Comparison of ENCODE assay signal across 15 mouse cellular contexts in genomic region chr9:35114234-35114633, GRCm38 (mm10). TPM values are rescaled to one million over a fixed set of nuclear protein-coding genes. Genes with fewer than 3 reads are reported as not detected.
A peak's percentile ranks its signal among the peaks of the same experiment; 100 is the strongest.
DNase-seq lines count a peak whose midpoint lies in the region; ATAC-seq lines count a peak whose summit lies in the region.
"Had no signal": no experiment of that assay in that cellular context is flagged by ENCODE, and none has a peak within 500 bp of the region (broad histone marks: within the 10 kb centered on the region; RNA-seq: fewer than 3 reads in every experiment).

No protein-coding gene starts in this region.

- H3K4me1 ChIP-seq in erythroblast, embryonic 14.5 days (ENCODE audit: control insufficient read depth), result peaks cover 94% of the 10 kb centered on the region
- peaks cover 79% of the 10 kb centered on the region for H3K4me1 ChIP-seq in limb, embryonic 13.5 days
- peaks cover 80% of the 10 kb centered on the region for H3K4me1 ChIP-seq in limb, embryonic 10.5 days
- H3K4me1 ChIP-seq in liver, embryonic 12.5 days, result peaks cover 91% of the 10 kb centered on the region
- peaks cover 26% of the 10 kb centered on the region for H3K4me1 ChIP-seq in midbrain, embryonic 13.5 days (replicated peaks)
- peaks cover 59% of the 10 kb centered on the region for H3K4me1 ChIP-seq in hindbrain, embryonic 10.5 days (replicated peaks)

- no peak for ATAC-seq in erythroblast, adult 5-6 weeks (replicated peaks; ENCODE audit: low FRiP score, poor library complexity, severe bottlenecking)
- no peak for ATAC-seq in limb, embryonic 13.5 days (ENCODE audit: low FRiP score, low read depth)
- no peak for ATAC-seq in liver, embryonic 12.5 days
- no peak for ATAC-seq in midbrain, embryonic 13.5 days
- ATAC-seq: forebrain, embryonic 13.5 days; inflammation-experienced regulatory T-cells, adult 6 months had no signal

- peak overlapping the region; percentile 77; the same call in 1 of the 2 replicates for H3K4me2 ChIP-seq in limb, embryonic 13.5 days (replicated peaks)
- H3K4me2 ChIP-seq in liver, embryonic 12.5 days, result peak overlapping the region; percentile 89
- no peak overlapping the region for H3K4me2 ChIP-seq in midbrain, embryonic 13.5 days (replicated peaks)
- H3K4me2 ChIP-seq: forebrain, embryonic 13.5 days; neural tube, embryonic 12.5 days had no signal

- no peak for DNase-seq in limb, embryonic 10.5 days (ENCODE audit: low spot score)
- peak; percentile 52 for DNase-seq in adipocyte (ENCODE audit: low spot score)
- DNase-seq in hindbrain, embryonic 10.5 days (ENCODE audit: low spot score), result no peak
- DNase-seq: layer of hippocampus, adult 9-11 months; right cerebral cortex, postnatal 25 days had no signal

- 0 out of 2 replicates have a peak overlapping the region, but pooled peaks have one; percentile 19 for H3K9ac ChIP-seq in limb, embryonic 13.5 days
- H3K9ac ChIP-seq in liver, embryonic 12.5 days, result peak overlapping the region; percentile 91
- no peak overlapping the region for H3K9ac ChIP-seq in midbrain, embryonic 13.5 days (replicated peaks)
- H3K9ac ChIP-seq: embryonic facial prominence, embryonic 15.5 days; forebrain, embryonic 13.5 days; neural tube, embryonic 12.5 days had no signal

- no peaks in the 10 kb centered on the region for H3K27me3 ChIP-seq in erythroblast, embryonic 14.5 days (ENCODE audit: control insufficient read depth)
- no peaks in the 10 kb centered on the region for H3K27me3 ChIP-seq in limb, embryonic 13.5 days
- no peaks in the 10 kb centered on the region for H3K27me3 ChIP-seq in limb, embryonic 10.5 days (ENCODE audit: low read depth, poor library complexity, severe bottlenecking)
- no peaks in the 10 kb centered on the region for H3K27me3 ChIP-seq in liver, embryonic 12.5 days (replicated peaks)
- no peaks in the 10 kb centered on the region for H3K27me3 ChIP-seq in midbrain, embryonic 13.5 days
- 0 out of 2 replicates have a peak, but pooled peaks cover 3% of the 10 kb centered on the region for H3K27me3 ChIP-seq in hindbrain, embryonic 10.5 days (ENCODE audit: insufficient read depth, poor library complexity, severe bottlenecking)
- H3K27me3 ChIP-seq: embryonic facial prominence, embryonic 15.5 days; forebrain, embryonic 13.5 days; neural tube, embryonic 12.5 days had no signal

- no peaks in the 10 kb centered on the region for H3K9me3 ChIP-seq in erythroblast, embryonic 14.5 days (ENCODE audit: control insufficient read depth, low read length)
- H3K9me3 ChIP-seq in limb, embryonic 13.5 days, result no peaks in the 10 kb centered on the region
- no peaks in the 10 kb centered on the region for H3K9me3 ChIP-seq in limb, embryonic 10.5 days (replicated peaks)
- H3K9me3 ChIP-seq in liver, embryonic 12.5 days (replicated peaks), result no peaks in the 10 kb centered on the region
- no peaks in the 10 kb centered on the region for H3K9me3 ChIP-seq in midbrain, embryonic 13.5 days
- no peaks in the 10 kb centered on the region for H3K9me3 ChIP-seq in hindbrain, embryonic 10.5 days
- H3K9me3 ChIP-seq: embryonic facial prominence, embryonic 15.5 days; forebrain, embryonic 13.5 days; neural tube, embryonic 12.5 days had no signal

- 87% methylated on average over 3 of the region's 3 CpGs for WGBS in limb, embryonic 13.5 days
- WGBS in limb, embryonic 10.5 days, result 91% methylated on average over 3 of the region's 3 CpGs
- 74% methylated on average over 3 of the region's 3 CpGs for WGBS in liver, embryonic 12.5 days (ENCODE audit: insufficient replicate concordance)
- WGBS in midbrain, embryonic 13.5 days, result 92% methylated on average over 3 of the region's 3 CpGs
- WGBS in hindbrain, embryonic 10.5 days, result 89% methylated on average over 3 of the region's 3 CpGs

- H3K4me3 ChIP-seq in erythroblast, embryonic 14.5 days (replicated peaks), result peak overlapping the region; percentile 88
- H3K4me3 ChIP-seq in limb, embryonic 13.5 days, result no peak overlapping the region
- no peak overlapping the region for H3K4me3 ChIP-seq in limb, embryonic 10.5 days
- H3K4me3 ChIP-seq in liver, embryonic 12.5 days, result peak overlapping the region; percentile 77
- no peak overlapping the region for H3K4me3 ChIP-seq in midbrain, embryonic 13.5 days (replicated peaks)
- H3K4me3 ChIP-seq in hindbrain, embryonic 10.5 days, result no peak overlapping the region
- H3K4me3 ChIP-seq: embryonic facial prominence, embryonic 15.5 days; forebrain, embryonic 13.5 days; neural tube, embryonic 12.5 days had no signal

- no peak overlapping the region; the same call in 1 of the 2 replicates for H3K27ac ChIP-seq in limb, embryonic 13.5 days
- no peak overlapping the region for H3K27ac ChIP-seq in limb, embryonic 10.5 days
- peak overlapping the region; percentile 89 for H3K27ac ChIP-seq in liver, embryonic 12.5 days
- no peak overlapping the region for H3K27ac ChIP-seq in midbrain, embryonic 13.5 days
- H3K27ac ChIP-seq in hindbrain, embryonic 10.5 days, result no peak overlapping the region
- H3K27ac ChIP-seq: embryonic facial prominence, embryonic 15.5 days; forebrain, embryonic 13.5 days; kidney, postnatal 0 days; neural tube, embryonic 12.5 days had no signal

- H3K36me3 ChIP-seq in erythroblast, embryonic 14.5 days (ENCODE audit: control insufficient read depth), result peaks cover 76% of the 10 kb centered on the region
- 0 out of 2 replicates have a peak, but pooled peaks cover 4% of the 10 kb centered on the region for H3K36me3 ChIP-seq in limb, embryonic 13.5 days
- peaks cover 5% of the 10 kb centered on the region; the same call in 1 of the 2 replicates for H3K36me3 ChIP-seq in limb, embryonic 10.5 days
- H3K36me3 ChIP-seq in liver, embryonic 12.5 days, result peaks cover 50% of the 10 kb centered on the region
- H3K36me3 ChIP-seq in midbrain, embryonic 13.5 days, result no peaks in the 10 kb centered on the region
- no peaks in the 10 kb centered on the region for H3K36me3 ChIP-seq in hindbrain, embryonic 10.5 days
- H3K36me3 ChIP-seq: embryonic facial prominence, embryonic 15.5 days; neural tube, embryonic 12.5 days had no signal

RNA-seq across cellular contexts. Expression of gene St3gal4, which starts 4.8 kb away (rescaled TPM):
- 2.7 and 3.7 TPM in 2 replicates for polyA plus RNA-seq in erythroblast, embryonic 14.5 days (2012)
- total RNA-seq in erythroblast, adult 5-6 weeks (2015; ENCODE audit: low replicate concordance), result 8.6 and 18.6 TPM in 2 replicates
- total RNA-seq in erythroblast, adult 5-6 weeks (2017; ENCODE audit: low replicate concordance), result 10.1 and 33.9 TPM in 2 replicates
- 37.9 and 39.3 TPM in 2 replicates for polyA plus RNA-seq in limb, embryonic 13.5 days (2015; fragmentation: Nextera tagmentation; extraction: Ambion mirVana)
- polyA plus RNA-seq in limb, embryonic 10.5 days (2016; fragmentation: Nextera tagmentation; extraction: Ambion mirVana), result 19.0 and 21.3 TPM in 2 replicates
- 27.9 and 30.1 TPM in 2 replicates for polyA plus RNA-seq in liver, embryonic 12.5 days (2016; fragmentation: Nextera tagmentation; extraction: Ambion mirVana)
- polyA plus RNA-seq in midbrain, embryonic 13.5 days (2015; fragmentation: Nextera tagmentation; extraction: Ambion mirVana), result 7.8 and 8.3 TPM in 2 replicates
- polyA plus RNA-seq in hindbrain, embryonic 10.5 days (2016; fragmentation: Nextera tagmentation; extraction: Ambion mirVana), result 10.3 and 11.5 TPM in 2 replicates

Comparison
In these comparisons a context has a peak if more than half of its experiments do, and no peak if none do; other contexts are left out.
1. H3K4me3 ChIP-seq: peak in erythroblast, embryonic 14.5 days (single experiment) and liver, embryonic 12.5 days (single experiment); none in limb, embryonic 13.5 days (single experiment), limb, embryonic 10.5 days (single experiment), midbrain, embryonic 13.5 days (single experiment) and hindbrain, embryonic 10.5 days (single experiment).